Mouse (Mus musculus): ENCODE results near the gene Smarcc2. TPM values are rescaled to one million over a fixed set of nuclear protein-coding genes. Genes with fewer than 3 reads are reported as not detected.

Smarcc2 gene
- polyA plus RNA-seq (2012; rRNA removed) (216 and 219 TPM in 2 replicates), polyA plus RNA-seq (2014; fragmentation: Nextera tagmentation; extraction: Ambion mirVana) (98.0 and 110 TPM in 2 replicates)

- H3K4me3 ChIP-seq (replicated peaks; ENCODE audit: low read length), result peak within 1 kb of the TSS; percentile 95
- TF ChIP-seq POLR2A (IDR thresholded peaks at IDR 0.05; ENCODE audit: borderline replicate concordance, extremely low read depth, insufficient read depth, insufficient read length), result 0 out of 2 replicates have a peak, but pooled peaks have one; percentile 55
- 0% methylated on average over 26 of the region's 86 CpGs for WGBS
- no peaks in the 10 kb centered on the region for H3K9me3 ChIP-seq (ENCODE audit: control insufficient read depth, low read length)
- peak within 1 kb of the TSS; percentile 62 for H3K4me2 ChIP-seq (replicated peaks; ENCODE audit: low read depth, low read length, severe bottlenecking)
- no peaks in the 10 kb centered on the region for H3K27me3 ChIP-seq (ENCODE audit: control insufficient read depth, insufficient read depth, low read length)
- peak within 1 kb of the TSS; percentile 96 for H3K9ac ChIP-seq (ENCODE audit: low read depth, low read length, severe bottlenecking)
- peaks cover 10% of the 10 kb centered on the region for H3K4me1 ChIP-seq (ENCODE audit: control insufficient read depth, insufficient read depth, low read length)
- peaks cover 26% of the 10 kb centered on the region for H3K36me3 ChIP-seq (ENCODE audit: control insufficient read depth, insufficient read depth, low read length)
- peak within 1 kb of the TSS; percentile 95 for H3K27ac ChIP-seq (replicated peaks; ENCODE audit: low read depth, low read length)
- ATAC-seq (ENCODE audit: low FRiP score, low read depth) (peak; percentile 84), DNase-seq (ENCODE audit: low spot score) (peak; percentile 61)
Observed at GRCm38 (mm10) chr10:128458719-128459408, at the start of gene Smarcc2. Gene Smarcc2 (plus strand): TSS chr10:128459248.

- TF ChIP-seq POLR2A (IDR thresholded peaks at IDR 0.05; ENCODE audit: borderline replicate concordance, extremely low read depth, insufficient read depth, insufficient read length), result no peak
- ATAC-seq (ENCODE audit: low FRiP score, low read depth) (peak; percentile 91), DNase-seq (ENCODE audit: low spot score) (peak; percentile 99)
- peaks cover 25% of the 10 kb centered on the region for H3K36me3 ChIP-seq (ENCODE audit: control insufficient read depth, insufficient read depth, low read length)
- 4% methylated on average over 35 of the region's 36 CpGs for WGBS
- H3K27me3 ChIP-seq (ENCODE audit: control insufficient read depth, insufficient read depth, low read length), result no peaks in the 10 kb centered on the region
- peak overlapping the region; percentile 60 for H3K9ac ChIP-seq (ENCODE audit: low read depth, low read length, severe bottlenecking)
- H3K4me3 ChIP-seq (replicated peaks; ENCODE audit: low read length), result peak overlapping the region; percentile 72
- peak overlapping the region; percentile 97 for H3K4me2 ChIP-seq (replicated peaks; ENCODE audit: low read depth, low read length, severe bottlenecking)
- peak overlapping the region; percentile 89 for H3K27ac ChIP-seq (replicated peaks; ENCODE audit: low read depth, low read length)
- peaks cover 24% of the 10 kb centered on the region for H3K4me1 ChIP-seq (ENCODE audit: control insufficient read depth, insufficient read depth, low read length)
- H3K9me3 ChIP-seq (ENCODE audit: control insufficient read depth, low read length), result no peaks in the 10 kb centered on the region
Observed at GRCm38 (mm10) chr10:128409692-128410559, 49.1 kb upstream of the Smarcc2 start.

- Histone ChIP-seq H3K9me3 (ENCODE audit: control insufficient read depth, low read length) (no peaks in the 10 kb centered on the region), H3K4me1 (ENCODE audit: control insufficient read depth, insufficient read depth, low read length) (peaks cover 24% of the 10 kb centered on the region), H3K36me3 (ENCODE audit: control insufficient read depth, insufficient read depth, low read length) (peaks cover 31% of the 10 kb centered on the region), H3K4me3 (replicated peaks; ENCODE audit: low read length) (peak overlapping the region; percentile 72), H3K4me2 (replicated peaks; ENCODE audit: low read depth, low read length, severe bottlenecking) (peak overlapping the region; percentile 97), H3K27ac (replicated peaks; ENCODE audit: low read depth, low read length) (peak overlapping the region; percentile 89), H3K9ac (ENCODE audit: low read depth, low read length, severe bottlenecking) (peak overlapping the region; percentile 70; the same call in 1 of the 2 replicates), H3K27me3 (ENCODE audit: control insufficient read depth, insufficient read depth, low read length) (no peaks in the 10 kb centered on the region)
- TF ChIP-seq POLR2A (IDR thresholded peaks at IDR 0.05; ENCODE audit: borderline replicate concordance, extremely low read depth, insufficient read depth, insufficient read length), result no peak
- DNase-seq (ENCODE audit: low spot score), result no peak
- WGBS, result 26% methylated on average over 4 of the region's 4 CpGs
- no peak for ATAC-seq (ENCODE audit: low FRiP score, low read depth)
Observed at GRCm38 (mm10) chr10:128410560-128410845, 48.5 kb upstream of the Smarcc2 start.

GRCm38 (mm10) chr10:128411211-128412054 lies 47.6 kb upstream of the Smarcc2 start, which contains the start of the genes Nabp2 and Rnf41:
Gene Nabp2 (minus strand): TSS chr10:128411492.
Gene Rnf41 (plus strand): TSS chr10:128411657.
- peak; percentile 98 for DNase-seq (ENCODE audit: low spot score)
- Histone ChIP-seq H3K27me3 (ENCODE audit: control insufficient read depth, insufficient read depth, low read length) (no peaks in the 10 kb centered on the region), H3K36me3 (ENCODE audit: control insufficient read depth, insufficient read depth, low read length) (peaks cover 34% of the 10 kb centered on the region), H3K4me3 (replicated peaks; ENCODE audit: low read length) (peak within 1 kb of the TSS; percentile 72), H3K9ac (ENCODE audit: low read depth, low read length, severe bottlenecking) (peak within 1 kb of the TSS; percentile 70), H3K4me2 (replicated peaks; ENCODE audit: low read depth, low read length, severe bottlenecking) (peak within 1 kb of the TSS; percentile 97), H3K9me3 (ENCODE audit: control insufficient read depth, low read length) (no peaks in the 10 kb centered on the region), H3K4me1 (ENCODE audit: control insufficient read depth, insufficient read depth, low read length) (peaks cover 24% of the 10 kb centered on the region), H3K27ac (replicated peaks; ENCODE audit: low read depth, low read length) (peak within 1 kb of the TSS; percentile 89)
- ATAC-seq (ENCODE audit: low FRiP score, low read depth), result peak; percentile 93
- WGBS, result under 1% methylated on average over 45 of the region's 50 CpGs
- peak; percentile 59; the same call in 1 of the 2 replicates for TF ChIP-seq POLR2A (IDR thresholded peaks at IDR 0.05; ENCODE audit: borderline replicate concordance, extremely low read depth, insufficient read depth, insufficient read length)
